Mouse (Mus musculus): ENCODE measurements around the gene Smoc2.

Smoc2 gene

DNA sequence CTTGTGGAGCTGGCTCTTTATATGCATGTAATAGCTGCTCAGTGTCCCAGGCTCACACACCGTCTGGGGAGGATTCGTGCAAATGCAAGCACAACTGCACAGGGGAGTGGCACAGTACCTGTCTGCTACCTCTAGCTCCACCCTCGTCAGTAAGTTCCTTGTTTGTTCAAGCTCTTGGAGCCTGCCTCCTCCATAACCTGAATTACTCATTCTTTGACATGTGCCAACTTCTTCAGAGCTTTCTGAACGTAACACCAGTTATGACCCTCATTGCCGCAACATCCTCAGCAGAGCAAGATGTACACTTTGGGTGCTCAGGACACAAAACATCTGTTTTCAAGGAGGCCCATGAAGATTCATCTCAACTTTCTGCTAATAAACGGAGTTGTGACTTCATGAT lies 5.9 kb upstream of the Smoc2 start:
- DNase-seq (ENCODE audit: extremely low read depth, insufficient read length, low spot score): no peak

GRCm38 (mm10) chr17:14277310-14277709 lies 2.0 kb upstream of the Smoc2 start:
- DNase-seq (ENCODE audit: extremely low read depth, insufficient read length, low spot score): no peak

GRCm38 (mm10) chr17:14279966-14280300 lies 627 bp downstream of the Smoc2 start:
- no peak for DNase-seq (ENCODE audit: extremely low read depth, insufficient read length, low spot score)

DNA sequence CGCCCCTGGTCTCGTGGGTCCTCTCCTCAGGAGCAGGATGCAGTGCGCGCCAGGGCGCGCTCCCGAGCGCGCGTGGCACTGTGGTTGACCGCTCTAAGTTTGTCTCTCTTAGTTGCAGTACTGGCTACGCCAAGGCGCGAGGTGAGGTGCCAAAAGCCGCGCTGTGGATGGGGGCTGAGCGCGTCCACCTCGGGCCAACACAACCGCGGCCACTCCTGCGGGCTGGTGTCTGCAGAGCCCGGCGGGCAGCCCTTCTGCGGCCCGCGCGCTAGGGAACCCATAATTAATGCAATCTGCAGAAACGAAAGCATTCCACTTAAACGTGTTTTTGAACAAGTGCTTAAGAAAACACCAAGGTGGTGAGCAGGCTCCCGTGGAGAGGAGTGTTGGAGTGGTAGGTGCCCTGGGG lies 1.1 kb downstream of the Smoc2 start:
- DNase-seq (ENCODE audit: extremely low read depth, insufficient read length, low spot score): peak; percentile 15

DNA sequence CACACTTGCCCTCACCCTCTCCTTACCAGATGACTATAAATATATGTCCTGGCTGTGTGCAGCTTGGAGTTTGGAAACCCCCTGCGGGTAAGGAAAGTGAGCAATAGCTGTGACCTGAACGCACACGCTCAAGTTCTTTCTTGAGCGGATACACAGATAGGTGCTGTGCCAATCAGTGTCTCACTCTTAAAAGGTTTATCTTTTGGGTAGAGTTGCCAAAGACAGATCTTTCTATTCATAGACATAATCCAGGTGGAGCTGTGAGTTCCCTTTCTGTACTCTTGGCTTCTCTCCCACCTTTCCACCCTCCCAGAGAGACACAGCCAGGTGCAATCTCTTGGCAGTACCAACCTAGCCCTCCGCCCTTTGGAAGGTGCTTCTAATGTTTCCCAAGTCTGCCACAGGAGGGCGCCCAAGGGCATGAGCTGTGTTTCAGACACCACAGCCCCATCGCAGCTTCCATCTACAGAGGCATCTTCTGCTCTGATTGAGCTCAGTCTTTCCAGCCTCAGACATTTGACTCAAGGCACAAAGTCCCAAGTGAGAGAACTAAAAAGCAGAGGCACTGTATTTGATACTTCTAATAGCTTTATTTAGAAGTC lies 8.8 kb downstream of the Smoc2 start:
- peak; percentile 17 for DNase-seq (ENCODE audit: extremely low read depth, insufficient read length, low spot score)

GRCm38 (mm10) chr17:14293617-14294016 lies 14.3 kb downstream of the Smoc2 start:
- DNase-seq (ENCODE audit: extremely low read depth, insufficient read length, low spot score): no peak

DNA sequence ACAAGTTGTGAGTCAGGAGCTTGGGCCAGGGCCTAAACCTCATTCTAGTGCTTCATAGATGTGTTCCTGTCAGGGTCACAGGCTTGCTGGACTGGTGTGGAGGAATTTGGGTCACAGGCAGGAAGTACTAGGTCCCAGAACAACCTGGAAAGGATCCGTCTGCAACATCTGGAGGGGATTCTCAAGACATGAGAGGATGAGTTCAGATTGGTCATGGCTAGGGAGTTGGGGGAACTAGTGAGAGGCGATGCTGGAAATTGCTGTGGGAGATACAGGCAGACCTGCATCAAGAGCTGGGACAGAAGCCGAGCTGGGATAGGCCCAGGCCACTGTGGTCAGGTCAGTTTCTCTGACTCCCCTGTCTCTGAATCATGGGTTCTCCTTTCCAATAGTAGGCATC lies 15.8 kb downstream of the Smoc2 start:
- no peak for DNase-seq (ENCODE audit: extremely low read depth, insufficient read length, low spot score)

- DNase-seq (ENCODE audit: extremely low read depth, insufficient read length, low spot score): no peak
Observed at GRCm38 (mm10) chr17:14300361-14300760, 21.1 kb downstream of the Smoc2 start.

DNA sequence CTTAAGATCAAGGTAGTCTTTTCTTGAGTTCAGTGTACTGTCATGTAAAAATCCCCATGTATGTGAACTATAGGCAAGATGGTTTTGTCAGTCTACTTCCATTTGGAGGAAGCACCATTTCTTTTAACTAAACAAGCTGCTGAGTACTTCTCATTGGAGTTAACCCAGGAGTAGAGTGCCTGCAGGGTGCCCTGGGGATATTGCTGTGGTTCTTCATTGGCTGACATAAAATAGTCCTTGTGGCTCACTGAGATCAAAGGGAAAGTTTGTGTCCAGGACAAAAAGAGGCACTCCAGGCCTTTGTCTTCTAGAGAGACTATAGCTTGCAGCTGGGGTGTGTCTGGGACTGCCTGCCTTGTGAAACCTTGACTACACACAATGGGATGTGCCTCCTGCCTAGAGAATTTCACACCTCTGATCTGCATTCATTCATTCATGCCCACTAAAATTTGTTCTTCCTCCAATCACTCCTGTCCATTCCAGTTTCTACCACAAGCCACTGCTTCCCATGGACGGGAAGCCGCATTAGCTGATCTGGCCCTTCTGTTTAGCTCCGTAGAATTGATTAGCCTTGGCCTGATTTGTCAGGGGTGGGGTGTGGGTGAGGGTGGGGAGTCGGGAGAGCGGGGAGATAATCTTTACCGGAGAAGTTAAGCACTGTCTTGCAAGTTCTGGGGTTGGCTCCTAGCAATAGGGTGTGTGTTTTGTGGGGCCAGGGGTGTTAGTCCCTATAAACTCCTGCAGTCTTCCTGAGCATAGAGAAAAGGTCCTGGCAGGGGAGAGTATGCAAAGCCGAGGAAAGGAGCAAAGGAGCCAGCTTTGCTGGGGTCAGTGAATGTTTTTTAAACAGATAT lies 22.4 kb downstream of the Smoc2 start:
- DNase-seq (ENCODE audit: extremely low read depth, insufficient read length, low spot score): no peak

- DNase-seq (ENCODE audit: extremely low read depth, insufficient read length, low spot score): no peak
Observed at GRCm38 (mm10) chr17:14302356-14302755, 23.1 kb downstream of the Smoc2 start.

DNA sequence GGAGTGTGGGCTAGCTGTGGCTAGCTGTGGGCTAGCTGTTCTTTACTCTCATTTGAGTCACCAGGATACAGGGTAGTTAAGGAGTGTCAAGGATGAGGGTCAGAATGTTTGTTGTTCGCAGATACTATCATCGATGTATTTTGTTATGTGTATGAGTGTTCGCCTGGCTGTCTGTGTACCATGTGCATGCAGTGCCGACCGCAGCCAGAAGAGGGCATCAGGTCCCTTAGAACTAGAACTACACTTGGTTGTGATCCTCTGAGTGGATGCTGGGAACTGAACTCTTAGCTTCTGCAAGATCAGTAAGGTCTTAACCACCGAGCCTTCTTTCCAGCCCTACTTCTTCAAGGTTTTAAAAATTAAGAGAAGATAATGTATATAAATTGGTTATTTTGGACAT lies 24.4 kb downstream of the Smoc2 start:
- no peak for DNase-seq (ENCODE audit: extremely low read depth, insufficient read length, low spot score)

- no peak for DNase-seq (ENCODE audit: extremely low read depth, insufficient read length, low spot score)
Observed at GRCm38 (mm10) chr17:14309884-14310283, 30.6 kb downstream of the Smoc2 start.

- DNase-seq (ENCODE audit: extremely low read depth, insufficient read length, low spot score): peak; percentile 50
Observed at GRCm38 (mm10) chr17:14312440-14312839, 33.1 kb downstream of the Smoc2 start.

DNA sequence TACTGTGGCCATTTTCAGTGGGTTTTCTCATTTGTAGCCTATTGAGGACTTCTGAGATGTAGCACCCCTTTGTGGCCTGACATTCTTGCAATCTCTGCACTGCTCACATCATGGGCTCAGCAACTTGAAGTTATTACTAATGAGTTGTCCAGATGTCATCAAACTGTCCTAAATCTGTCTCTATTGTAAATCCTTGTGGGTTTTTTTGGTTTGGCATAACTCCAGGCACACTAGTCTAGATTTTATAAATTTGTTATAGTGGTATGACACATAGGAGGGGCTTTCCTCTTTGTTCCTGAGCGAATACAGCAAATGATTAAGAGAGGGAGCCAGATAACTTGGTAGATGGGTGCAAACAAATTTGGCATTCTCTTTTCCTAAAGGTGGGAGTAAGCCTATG lies 35.0 kb downstream of the Smoc2 start:
- no peak for DNase-seq (ENCODE audit: extremely low read depth, insufficient read length, low spot score)

DNA sequence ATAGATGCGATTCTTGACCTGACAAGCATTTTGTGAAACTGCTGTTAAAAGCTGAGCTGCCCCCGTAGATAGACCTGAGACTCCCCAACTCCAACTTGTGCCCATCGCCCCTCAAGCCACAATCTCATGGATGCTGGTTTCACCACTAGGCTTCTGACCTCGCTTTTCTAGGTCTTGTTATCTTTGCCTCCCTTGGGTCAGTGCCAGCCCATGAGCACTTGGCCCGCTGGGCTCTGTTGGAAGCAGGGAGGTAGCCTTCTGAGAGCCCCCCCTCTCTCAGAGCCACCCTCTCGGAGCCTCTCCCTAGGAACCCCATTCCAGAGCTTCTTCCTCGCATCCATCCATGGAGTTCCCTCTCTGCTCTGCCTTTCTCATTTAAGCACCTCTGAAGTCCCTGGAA lies 37.2 kb downstream of the Smoc2 start:
- DNase-seq (ENCODE audit: extremely low read depth, insufficient read length, low spot score): no peak

DNA sequence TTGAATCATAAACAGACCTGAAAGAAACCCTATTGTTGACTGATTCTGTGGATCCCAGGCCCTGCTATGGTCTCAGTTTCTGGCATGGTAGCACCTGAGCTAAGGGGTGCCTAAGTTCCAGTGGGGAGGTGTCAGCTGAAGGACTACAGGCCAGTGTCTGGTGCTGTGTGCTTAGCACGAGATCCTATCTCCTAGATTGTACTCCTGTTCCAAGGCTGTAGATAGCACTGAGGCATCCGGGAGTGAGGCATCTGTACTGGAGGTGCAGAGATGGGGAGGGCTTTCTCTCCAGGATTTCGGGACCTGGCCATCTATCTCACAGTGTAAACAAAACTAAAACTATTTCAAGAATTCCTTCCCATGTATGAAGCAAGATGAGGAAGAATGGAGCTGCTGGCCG lies 38.1 kb downstream of the Smoc2 start:
- no peak for DNase-seq (ENCODE audit: extremely low read depth, insufficient read length, low spot score)

- no peak for DNase-seq (ENCODE audit: extremely low read depth, insufficient read length, low spot score)
Observed at GRCm38 (mm10) chr17:14326156-14326555, 46.9 kb downstream of the Smoc2 start.

GRCm38 (mm10) chr17:14328037-14328436 lies 48.7 kb downstream of the Smoc2 start:
- no peak for DNase-seq (ENCODE audit: extremely low read depth, insufficient read length, low spot score)

DNA sequence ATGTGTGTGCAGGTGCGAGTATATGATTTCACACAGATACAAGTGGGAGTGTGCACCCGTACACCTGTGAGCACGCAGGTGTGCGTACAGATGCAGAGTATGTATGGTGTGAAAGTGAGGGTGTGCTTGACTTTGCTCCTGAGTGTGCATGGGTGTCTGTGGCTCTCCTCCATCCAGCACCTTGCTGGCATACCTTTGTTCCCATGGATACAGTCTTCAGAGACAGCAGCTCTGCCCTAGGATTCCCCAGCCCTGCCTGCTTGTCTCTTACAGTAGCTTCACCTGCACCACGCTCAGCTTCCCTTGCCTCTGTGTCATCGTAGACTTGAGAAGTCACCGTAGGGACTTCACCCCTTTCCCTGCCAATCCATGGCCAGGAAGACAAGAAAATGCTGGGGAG lies 51.2 kb downstream of the Smoc2 start:
- no peak for DNase-seq (ENCODE audit: extremely low read depth, insufficient read length, low spot score)

- DNase-seq (ENCODE audit: extremely low read depth, insufficient read length, low spot score): peak; percentile 61
Observed at GRCm38 (mm10) chr17:14339932-14340557, 60.7 kb downstream of the Smoc2 start.

DNA sequence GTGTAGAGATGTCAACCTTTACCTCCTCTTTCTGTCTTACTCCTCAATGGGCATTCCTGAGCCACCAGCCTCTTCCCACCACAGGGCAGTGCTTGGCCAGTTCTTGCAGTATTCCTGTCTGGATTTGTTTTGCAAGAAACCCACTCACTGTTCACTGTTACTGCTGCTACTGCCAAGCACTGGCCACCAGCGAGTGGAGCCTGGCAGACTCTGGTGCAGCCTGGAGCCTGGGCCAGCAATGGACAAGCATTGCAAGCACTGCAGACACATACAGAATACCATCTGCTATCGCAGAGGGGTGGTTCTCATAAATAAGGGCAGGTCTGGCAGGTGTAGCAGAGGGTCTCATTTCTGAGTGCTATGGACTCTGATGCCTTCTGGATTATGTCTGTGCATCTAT lies 61.4 kb downstream of the Smoc2 start:
- peak; percentile 22 for DNase-seq (ENCODE audit: extremely low read depth, insufficient read length, low spot score)

DNA sequence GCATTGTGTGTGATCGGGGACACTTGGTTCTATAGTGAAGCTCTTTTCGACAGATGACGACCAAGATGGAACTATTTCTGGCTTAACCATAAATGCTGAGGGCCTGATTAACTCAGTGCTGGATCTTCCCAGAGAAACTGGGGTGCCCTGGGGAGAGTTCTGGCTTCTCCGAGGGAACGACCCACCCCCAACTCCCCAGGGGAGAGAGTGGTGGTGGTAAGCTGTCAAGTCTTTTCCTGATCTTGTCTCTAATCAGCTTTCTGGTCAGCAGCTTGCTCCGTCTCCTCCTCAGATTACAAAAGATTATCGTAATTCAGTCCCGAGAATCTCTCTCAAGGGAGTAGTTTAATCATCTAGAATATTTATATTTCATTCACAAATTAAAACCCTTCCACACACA lies 63.2 kb downstream of the Smoc2 start:
- no peak for DNase-seq (ENCODE audit: extremely low read depth, insufficient read length, low spot score)
